Mouse (Mus musculus) A20 (cell line): ENCODE measurements around the gene Hcn3.

Experiments used
- DNase-seq: peaks from one replicate; pipeline ENCODE4 v3.0.0-alpha.2; 2011; ENCODE audit warnings: low read depth, low spot score

Hcn3 gene

GRCm38 (mm10) chr3:89147101-89147978 is 12.7 kb downstream of the Hcn3 start:
- DNase-seq, result no peak

GRCm38 (mm10) chr3:89145566-89145965 is 14.4 kb downstream of the Hcn3 start:
- DNase-seq, result no peak

- DNase-seq, result no peak
These were observed 15.2 kb downstream of the Hcn3 start for GRCm38 (mm10) chr3:89144821-89145220.

- DNase-seq, result no peak
These were observed 23.6 kb downstream of the Hcn3 start for GRCm38 (mm10) chr3:89136365-89136764.

GRCm38 (mm10) chr3:89135958-89136357 is 24.0 kb downstream of the Hcn3 start, which contains the start of gene Pklr:
Gene Pklr (plus strand): TSS chr3:89136142.
- no peak for DNase-seq

- DNase-seq, result no peak
These were observed 26.2 kb downstream of the Hcn3 start for GRCm38 (mm10) chr3:89133752-89134151.

GRCm38 (mm10) chr3:89133063-89133450 is 26.9 kb downstream of the Hcn3 start:
- no peak for DNase-seq

- no peak for DNase-seq
These were observed 27.5 kb downstream of the Hcn3 start for GRCm38 (mm10) chr3:89132285-89133062.

- no peak for DNase-seq
These were observed 28.2 kb downstream of the Hcn3 start for GRCm38 (mm10) chr3:89131816-89132215.

- DNase-seq, result no peak
These were observed 30.1 kb downstream of the Hcn3 start for GRCm38 (mm10) chr3:89129908-89130307.

GRCm38 (mm10) chr3:89125981-89126380 is 34.0 kb downstream of the Hcn3 start:
- no peak for DNase-seq

GRCm38 (mm10) chr3:89124241-89124640 is 35.8 kb downstream of the Hcn3 start:
- DNase-seq, result no peak

GRCm38 (mm10) chr3:89123313-89123712 is 36.7 kb downstream of the Hcn3 start:
- DNase-seq, result no peak

GRCm38 (mm10) chr3:89115522-89115921 is 44.5 kb downstream of the Hcn3 start:
- DNase-seq, result peak; percentile 60

- no peak for DNase-seq
These were observed 46.9 kb downstream of the Hcn3 start for GRCm38 (mm10) chr3:89113058-89113457.

GRCm38 (mm10) chr3:89108146-89108545 is 51.9 kb downstream of the Hcn3 start:
- no peak for DNase-seq

- no peak for DNase-seq
These were observed 52.5 kb downstream of the Hcn3 start for GRCm38 (mm10) chr3:89107545-89107944.

GRCm38 (mm10) chr3:89106881-89107280 is 53.1 kb downstream of the Hcn3 start:
- no peak for DNase-seq

GRCm38 (mm10) chr3:89103291-89103595 is 56.8 kb downstream of the Hcn3 start:
- DNase-seq, result peak; percentile 67

GRCm38 (mm10) chr3:89102495-89103290 is 57.3 kb downstream of the Hcn3 start:
- DNase-seq, result peak; percentile 85

GRCm38 (mm10) chr3:89101812-89102494 is 58.0 kb downstream of the Hcn3 start, which contains the start of gene Fdps:
Gene Fdps (minus strand): TSS chr3:89101959.
- DNase-seq, result peak; percentile 99
